In genomic region chr11:43891457-43891856, GRCm38 (mm10) we compare ENCODE assay signal across 12 mouse cellular contexts. TPM values are rescaled to one million over a fixed set of nuclear protein-coding genes. Genes with fewer than 3 reads are reported as not detected.
A peak's percentile ranks its signal among the peaks of the same experiment; 100 is the strongest.
DNase-seq lines count a peak whose midpoint lies in the region; ATAC-seq and TF ChIP-seq lines count a peak whose summit lies in the region.
"Had no signal": no experiment of that assay in that cellular context is flagged by ENCODE, and none has a peak within 500 bp of the region (broad histone marks: within the 10 kb centered on the region; RNA-seq: fewer than 3 reads in every experiment).

No protein-coding gene starts in this region.

- H3K79me2 ChIP-seq in heart, adult 2 months (replicated peaks; ENCODE audit: control insufficient read depth, insufficient read depth, low read length), result no peaks in the 10 kb centered on the region

- intact Hi-C loops in heart, adult 2 months (cut with DNase I), result no loop called here

- peak; percentile 74 for ATAC-seq in liver, embryonic 14.5 days (ENCODE audit: insufficient read depth)
- ATAC-seq: intestine, postnatal 0 days had no signal

- DNase-seq in heart, adult 18-20 months, result peak; percentile 12 to 46
- no peak for DNase-seq in heart, adult 2 months
- peak; percentile 70 to 83 for DNase-seq in adrenal gland, postnatal 36 days
- DNase-seq in liver, embryonic 14.5 days (ENCODE audit: low read depth in 3 of 3, low spot score in 3 of 3), result peak; percentile 22 to 29 (median 27)
- DNase-seq in lung, postnatal 25 days (ENCODE audit: low spot score), result peak; percentile 35
- DNase-seq in thymus, postnatal 0 days (ENCODE audit: low spot score), result no peak
- no peak for DNase-seq in layer of hippocampus, postnatal 25 days (ENCODE audit: extremely low spot score in 1 of 2, low spot score in 1 of 2)
- DNase-seq in cerebellum, postnatal 4 days (ENCODE audit: low spot score in 2 of 2), result no peak

- no peak for TF ChIP-seq CTCF in heart, adult 2 months (IDR thresholded peaks at IDR 0.05)
- TF ChIP-seq CTCF in liver, embryonic 14.5 days (IDR thresholded peaks at IDR 0.05; ENCODE audit: low read depth), result no peak

- no peak overlapping the region for H3K4me2 ChIP-seq in liver, embryonic 14.5 days (ENCODE audit: low read depth)

- H3K4me1 ChIP-seq in heart, adult 2 months (ENCODE audit: control insufficient read depth, insufficient read depth, low read length), result peaks cover 2% of the 10 kb centered on the region
- H3K4me1 ChIP-seq in liver, embryonic 14.5 days (replicated peaks; ENCODE audit: control insufficient read depth in 2 of 2, insufficient read depth in 2 of 2, low read length in 1 of 2), result peaks cover 0 to 7% of the 10 kb centered on the region in 2 experiments; a peak in 2 of 4 replicates

- no peak for TF ChIP-seq EP300 in heart, adult 2 months (IDR thresholded peaks at IDR 0.05; ENCODE audit: insufficient read depth, low read depth, low read length)
- TF ChIP-seq EP300 in liver, embryonic 14.5 days (IDR thresholded peaks at IDR 0.05; ENCODE audit: low read depth), result no peak

- no peak overlapping the region for H3K27ac ChIP-seq in heart, adult 2 months
- H3K27ac ChIP-seq in liver, embryonic 14.5 days, result no peak overlapping the region
- H3K27ac ChIP-seq: heart, embryonic 10.5 days; macrophage had no signal

- H3K9me3 ChIP-seq in liver, embryonic 14.5 days (ENCODE audit: control insufficient read depth, low read length), result no peaks in the 10 kb centered on the region
- H3K9me3 ChIP-seq: heart, embryonic 10.5 days had no signal

- H3K9ac ChIP-seq in heart, adult 2 months (ENCODE audit: low read depth, low read length), result no peak overlapping the region
- no peak overlapping the region for H3K9ac ChIP-seq in liver, embryonic 14.5 days (replicated peaks)

- H3K4me3 ChIP-seq in heart, adult 2 months, result no peak overlapping the region
- no peak overlapping the region for H3K4me3 ChIP-seq in liver, embryonic 14.5 days (ENCODE audit: insufficient read depth in 1 of 2, low read depth in 2 of 2, low read length in 2 of 2)
- H3K4me3 ChIP-seq: heart, embryonic 10.5 days had no signal

- 68% methylated on average over 3 of the region's 3 CpGs for WGBS in heart, adult 2 months
- 47% methylated on average over 3 of the region's 3 CpGs for WGBS in liver, embryonic 14.5 days (ENCODE audit: insufficient replicate concordance)

- H3K27me3 ChIP-seq in heart, adult 2 months (ENCODE audit: control insufficient read depth, insufficient read depth, low read length), result no peaks in the 10 kb centered on the region
- H3K27me3 ChIP-seq in liver, embryonic 14.5 days (ENCODE audit: control insufficient read depth, insufficient read depth, low read length), result no peaks in the 10 kb centered on the region

- TF ChIP-seq POLR2A in heart, adult 2 months (IDR thresholded peaks at IDR 0.05; ENCODE audit: insufficient read depth, low read depth, low read length), result no peak

- no peaks in the 10 kb centered on the region for H3K36me3 ChIP-seq in heart, adult 2 months (ENCODE audit: control insufficient read depth, insufficient read depth, low read length)
- H3K36me3 ChIP-seq in liver, embryonic 14.5 days (replicated peaks; ENCODE audit: control insufficient read depth, insufficient read depth, low read depth), result no peaks in the 10 kb centered on the region
- H3K36me3 ChIP-seq: heart, embryonic 10.5 days had no signal

RNA-seq across cellular contexts. Expression of gene Adra1b, which starts 9.6 kb away (rescaled TPM):
- total RNA-seq in heart, adult 18-20 months (2021), result 10 to 100 TPM; 44.0 to 48.9 TPM
- 10 to 100 TPM; 39.3 to 50.5 TPM for total RNA-seq in heart, adult 2 months (2021)
- polyA plus RNA-seq in heart, adult 2 months (2012; rRNA removed), result 58.3 and 77.7 TPM in 2 replicates
- 1 to 10 TPM; 2.7 to 2.9 TPM for total RNA-seq in adrenal gland, postnatal 36 days (2021)
- polyA plus RNA-seq in liver, embryonic 14.5 days (2012; rRNA removed), result 8.3 and 9.7 TPM in 2 replicates
- polyA plus RNA-seq in liver, embryonic 14.5 days (2014; fragmentation: Nextera tagmentation; extraction: Ambion mirVana), result 1.7 and 2.1 TPM in 2 replicates
- 0.36 and 0.37 TPM in 2 replicates for polyA plus RNA-seq in thymus, postnatal 0 days (2015; fragmentation: Nextera tagmentation; extraction: Ambion mirVana)
- total RNA-seq in layer of hippocampus, postnatal 25 days (2021), result 1 to 10 TPM; 3.2 to 3.8 TPM
- total RNA-seq: hematopoietic stem cell, adult 5-6 weeks had no signal

Comparison
In these comparisons a context has a peak if more than half of its experiments do, and no peak if none do; other contexts are left out.
1. DNase-seq: peak in heart, adult 18-20 months (2 of 2), adrenal gland, postnatal 36 days (2 of 2), liver, embryonic 14.5 days (3 of 3) and lung, postnatal 25 days (single experiment); none in heart, adult 2 months (0 of 2), thymus, postnatal 0 days (single experiment), layer of hippocampus, postnatal 25 days (0 of 2) and cerebellum, postnatal 4 days (0 of 2).
2. RNA of gene Adra1b, which starts 9.6 kb away (total RNA-seq): 39.3 to 50.5 TPM in heart, adult 2 months and 44.0 to 48.9 TPM in heart, adult 18-20 months; 3.2 to 3.8 TPM in layer of hippocampus, postnatal 25 days and 2.7 to 2.9 TPM in adrenal gland, postnatal 36 days; every median in the first group is over 4 times any median in the second.